Mouse (Mus musculus) MEL-GATA-1-ER (cell line): ENCODE results near the gene Ccser1.

ENCODE experiments used
- DNase-seq: peaks from one replicate; pipeline ENCODE4 v3.0.0-alpha.2; 2012; ENCODE audit warnings: low read depth; ENCODE audit errors: extremely low read depth

Ccser1 gene

DNA sequence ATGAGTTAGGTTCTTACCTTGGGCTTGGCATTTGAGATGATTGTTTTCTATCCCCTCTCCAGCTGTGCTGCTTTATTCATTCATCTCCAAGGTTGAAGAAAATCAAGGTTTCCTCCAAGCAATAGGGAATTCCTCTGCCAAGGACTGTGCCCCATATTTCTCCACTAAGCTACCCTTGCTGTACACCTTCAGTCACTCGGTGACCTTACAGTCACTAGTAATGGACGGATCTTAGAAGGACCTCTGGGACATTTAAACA lies 251.5 kb downstream of the Ccser1 start:
- no peak for DNase-seq

DNA sequence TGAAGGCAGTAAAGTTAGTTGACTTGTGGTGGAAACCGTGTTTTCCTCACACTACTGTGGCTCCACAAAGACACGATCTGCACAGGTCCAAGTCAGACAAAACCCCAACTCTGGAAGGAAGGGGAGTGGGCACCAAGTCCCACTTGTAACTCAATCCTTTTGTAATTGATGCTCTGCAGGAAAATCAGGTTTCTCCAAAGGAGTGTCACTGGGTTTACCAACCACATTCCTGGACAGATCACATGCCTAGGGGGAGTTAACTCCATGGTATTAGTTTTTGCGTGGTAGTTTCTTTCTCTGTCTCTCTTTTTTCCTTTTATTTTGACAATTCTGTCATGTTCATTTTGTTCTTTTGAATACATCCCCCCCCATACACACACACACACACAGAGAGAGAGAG lies 252.0 kb downstream of the Ccser1 start:
- DNase-seq, result no peak

DNA sequence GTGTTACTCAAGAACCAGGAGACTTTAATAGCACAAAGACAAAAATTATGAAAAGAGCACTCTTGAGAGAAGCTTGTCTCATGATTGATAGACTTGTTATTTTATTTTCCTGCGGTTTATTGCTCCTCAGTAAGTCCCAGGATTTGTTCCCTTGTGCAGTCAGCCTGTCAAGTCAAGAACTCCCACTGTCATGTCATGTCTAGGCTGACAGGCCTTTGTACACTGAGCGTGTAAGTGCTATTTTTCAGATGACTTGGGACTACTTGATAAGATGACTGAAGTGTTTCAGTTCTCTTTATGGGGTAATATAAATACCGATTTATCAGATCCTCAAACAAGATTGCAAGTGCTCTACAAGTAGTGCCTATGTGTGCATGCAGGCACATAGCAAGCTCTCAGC lies 252.6 kb downstream of the Ccser1 start:
- no peak for DNase-seq

DNA sequence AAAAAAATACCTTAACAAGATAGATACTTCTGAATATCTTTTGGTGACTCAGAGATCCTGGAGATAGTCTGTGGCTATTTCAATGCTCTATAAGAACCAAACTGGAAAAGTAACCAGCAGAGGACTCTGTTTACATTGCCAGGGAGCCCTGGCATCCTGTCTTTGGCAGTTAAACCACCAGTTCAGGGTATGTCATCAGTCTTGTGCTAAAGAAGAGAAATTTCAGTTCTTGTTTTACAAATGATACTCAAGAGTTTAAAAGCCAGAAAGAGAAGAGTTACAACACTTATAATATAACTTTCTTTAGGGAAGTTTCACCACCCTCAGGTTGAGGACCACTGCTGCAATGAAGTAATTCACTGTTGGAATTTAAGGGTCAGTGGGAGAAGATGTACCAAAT lies 258.0 kb downstream of the Ccser1 start:
- DNase-seq, result no peak

DNA sequence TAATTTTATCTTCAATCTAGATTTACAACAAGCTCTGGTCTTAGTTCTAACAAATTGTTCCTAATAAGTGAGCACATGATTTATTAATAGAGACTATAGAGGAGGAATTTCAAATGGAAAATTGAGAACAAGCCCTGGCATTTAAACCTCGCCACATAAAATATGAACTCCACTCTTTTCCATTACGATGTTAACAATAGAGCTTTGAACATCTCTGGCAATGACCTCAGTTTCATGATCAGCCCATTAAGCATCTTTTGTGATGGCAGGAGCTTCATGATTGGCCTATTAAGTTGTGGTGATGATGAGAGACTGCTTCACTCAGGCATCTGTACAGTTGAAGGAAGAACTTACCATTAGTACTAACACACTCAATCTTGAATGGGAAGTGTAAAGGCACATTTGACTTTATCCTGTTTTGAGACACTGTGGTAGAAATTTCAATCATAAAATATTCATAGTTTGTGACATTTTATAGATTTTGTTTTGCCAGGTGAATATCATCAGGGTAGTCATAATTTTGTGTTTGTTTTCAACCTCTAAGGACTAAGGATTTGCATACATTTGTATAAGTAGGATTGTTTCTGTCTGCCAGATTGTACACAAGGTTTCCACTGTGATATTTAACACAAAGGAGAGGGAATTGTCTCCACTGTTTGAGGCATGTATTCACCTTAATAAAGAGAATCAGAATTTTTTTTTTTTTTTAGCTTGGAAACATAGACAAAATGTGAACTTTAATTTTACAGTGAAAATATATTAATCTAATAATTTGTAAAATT lies 291.4 kb downstream of the Ccser1 start:
- DNase-seq, result no peak

DNA sequence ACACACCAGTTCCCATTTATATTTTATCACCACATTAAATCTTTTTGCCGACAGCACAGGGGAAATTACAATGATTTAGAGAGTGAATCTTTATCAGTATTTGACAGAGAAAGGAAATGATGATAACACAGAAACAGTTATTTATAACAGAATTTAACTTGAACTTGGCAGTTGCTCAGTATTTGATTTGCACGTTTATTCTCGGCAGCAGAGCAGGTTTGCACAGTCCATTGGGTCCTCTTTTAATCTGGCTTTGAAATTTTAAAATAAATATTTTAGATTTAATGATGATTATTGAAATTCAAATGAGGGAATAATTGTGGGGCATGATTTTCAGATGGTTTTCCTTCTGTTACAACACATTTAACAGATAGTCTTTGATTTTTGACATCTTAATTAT lies 305.2 kb downstream of the Ccser1 start:
- no peak for DNase-seq

DNA sequence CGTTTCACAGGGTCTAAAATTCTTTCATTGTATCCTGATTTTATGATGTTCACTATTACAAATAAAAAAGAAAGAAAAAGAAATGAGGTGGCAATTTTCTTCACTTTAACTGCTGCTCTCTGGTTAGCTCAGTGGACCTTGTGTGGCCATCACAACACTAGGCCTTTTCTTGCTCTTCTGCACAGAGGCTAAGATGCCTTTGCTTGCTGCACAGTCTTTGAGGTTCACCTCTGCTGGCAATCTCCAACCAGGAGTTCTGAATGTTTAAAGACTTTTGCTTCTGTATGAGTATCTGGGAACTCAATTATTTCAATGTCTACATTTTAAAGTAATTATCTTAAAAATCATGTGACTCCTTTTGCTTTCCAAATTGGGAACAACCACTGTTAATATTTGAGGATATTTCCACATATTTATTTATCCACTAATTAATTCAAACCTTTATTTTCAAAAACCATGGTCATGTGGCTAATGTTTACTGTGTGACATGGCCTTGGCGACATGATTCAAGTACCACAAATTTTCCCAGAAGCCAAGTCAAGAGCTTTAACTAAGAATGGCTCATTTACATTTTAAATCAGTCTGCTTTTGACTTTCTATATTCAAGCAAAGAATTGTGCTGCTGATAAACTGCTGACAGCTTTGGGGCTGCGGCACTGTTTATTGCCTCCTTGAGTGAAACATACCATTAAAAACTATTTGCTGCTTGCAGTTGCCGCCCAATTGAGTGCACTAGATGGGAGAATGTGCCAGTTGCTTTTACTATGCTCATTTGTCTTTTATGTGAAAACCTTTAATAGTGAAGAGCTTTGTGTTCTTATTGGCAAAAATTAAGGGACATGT lies 312.1 kb downstream of the Ccser1 start:
- no peak for DNase-seq

DNA sequence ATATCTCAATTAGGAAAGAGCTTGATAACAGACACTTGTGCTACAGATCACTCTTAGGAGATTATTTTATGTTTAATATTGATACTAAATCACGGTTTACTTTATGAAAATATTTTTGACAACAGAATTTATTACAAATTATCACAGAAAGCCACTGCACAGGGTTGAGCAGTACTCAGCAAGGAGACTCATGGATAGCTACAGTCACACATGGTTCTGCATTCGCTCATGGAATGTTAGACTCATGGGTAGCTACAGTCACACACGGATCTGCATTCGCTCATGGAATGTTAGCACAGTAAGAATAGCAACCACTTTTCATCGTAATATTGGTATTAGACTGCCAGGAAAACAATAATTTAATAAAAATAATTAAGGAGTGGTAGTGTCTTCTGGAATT lies 313.3 kb downstream of the Ccser1 start:
- DNase-seq, result no peak

DNA sequence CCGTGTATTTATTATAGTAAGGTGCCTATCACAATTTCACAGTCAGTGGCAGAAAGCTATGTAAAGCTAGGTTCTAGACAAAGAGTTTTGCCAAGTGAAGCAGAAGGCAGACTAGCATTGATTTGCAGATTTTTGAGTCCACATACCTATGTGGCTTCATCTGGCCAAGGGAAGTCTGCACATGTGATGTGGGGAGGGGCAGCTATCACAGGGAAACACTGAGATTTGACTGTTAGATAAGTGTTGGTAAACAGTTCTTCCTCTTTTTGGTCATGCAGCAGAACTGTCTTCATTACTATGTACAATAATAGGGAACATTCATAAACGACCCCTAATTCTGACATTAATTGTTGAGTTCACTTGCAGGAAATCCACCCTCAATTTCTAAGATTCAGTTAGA lies 335.2 kb downstream of the Ccser1 start:
- DNase-seq, result no peak

DNA sequence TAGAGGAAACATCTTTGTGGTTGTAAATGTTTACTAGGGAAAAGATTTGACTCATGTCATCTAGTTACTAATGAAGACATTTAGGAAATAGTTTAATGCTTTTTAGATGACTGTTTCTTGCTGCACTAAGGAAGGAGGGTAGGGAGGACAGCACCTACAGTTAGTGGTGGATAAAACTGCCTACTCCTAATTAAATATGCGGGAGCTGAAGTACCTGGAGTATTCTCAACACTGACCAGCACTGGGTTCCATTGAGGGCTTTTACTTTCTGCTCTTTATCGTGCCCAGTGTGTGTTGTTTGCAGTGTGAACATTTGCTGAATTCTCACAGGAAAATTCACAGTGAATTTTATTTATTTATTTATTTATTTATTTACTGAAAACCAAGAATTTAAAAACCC lies 341.5 kb downstream of the Ccser1 start:
- no peak for DNase-seq

DNA sequence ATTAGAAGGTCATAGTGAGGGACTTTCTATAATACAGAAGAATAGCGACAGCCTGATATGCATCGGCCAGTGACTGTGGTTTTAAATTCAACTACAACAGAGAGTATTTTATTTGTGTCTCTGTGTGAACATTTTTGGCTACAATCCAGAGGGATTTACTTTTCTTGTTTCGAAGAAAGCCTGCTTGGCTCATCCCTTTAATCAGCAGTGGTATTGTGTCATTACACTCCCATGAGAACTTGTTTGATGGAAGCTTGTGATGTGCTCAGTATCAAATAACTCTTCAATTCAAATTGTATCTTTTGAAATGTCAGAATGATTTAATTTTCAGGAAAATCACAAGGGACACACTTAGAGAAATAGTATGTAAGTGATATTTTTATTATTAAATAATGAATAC lies 342.0 kb downstream of the Ccser1 start:
- no peak for DNase-seq

DNA sequence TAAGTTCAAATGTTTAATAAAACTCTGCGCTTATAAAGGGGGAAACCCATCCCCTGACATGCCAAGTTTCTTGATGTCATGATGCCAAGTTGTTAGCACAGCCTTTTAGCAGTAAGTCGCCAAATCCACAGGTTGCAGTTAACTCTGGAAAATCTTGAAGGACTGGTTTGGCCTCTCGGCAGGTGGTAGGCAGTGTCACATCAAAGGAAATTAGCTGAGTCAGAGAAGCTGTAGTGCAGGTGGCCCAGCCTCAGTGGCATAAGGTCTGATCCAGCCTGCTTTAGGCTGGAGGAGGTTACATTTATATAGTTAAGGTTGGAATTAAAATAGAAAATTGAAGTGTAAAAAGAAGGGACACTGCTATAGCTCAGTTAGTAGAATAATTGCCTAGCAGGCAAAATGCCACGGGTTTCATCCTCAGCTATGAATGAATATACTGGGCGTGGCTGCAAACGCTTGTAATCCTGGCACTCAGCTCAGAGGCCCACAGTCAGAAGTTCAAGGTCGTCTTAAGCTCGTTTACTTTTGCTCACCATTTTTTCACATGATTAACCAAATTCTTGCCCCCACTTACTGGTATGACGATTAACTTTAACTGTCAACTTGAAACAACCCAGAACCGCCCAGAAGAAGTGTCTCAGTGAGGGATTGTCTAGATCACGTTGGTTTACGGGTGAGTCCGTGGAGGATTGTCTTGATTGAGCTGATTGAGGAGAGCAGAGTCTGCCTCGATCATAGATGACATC lies 343.8 kb downstream of the Ccser1 start:
- no peak for DNase-seq

DNA sequence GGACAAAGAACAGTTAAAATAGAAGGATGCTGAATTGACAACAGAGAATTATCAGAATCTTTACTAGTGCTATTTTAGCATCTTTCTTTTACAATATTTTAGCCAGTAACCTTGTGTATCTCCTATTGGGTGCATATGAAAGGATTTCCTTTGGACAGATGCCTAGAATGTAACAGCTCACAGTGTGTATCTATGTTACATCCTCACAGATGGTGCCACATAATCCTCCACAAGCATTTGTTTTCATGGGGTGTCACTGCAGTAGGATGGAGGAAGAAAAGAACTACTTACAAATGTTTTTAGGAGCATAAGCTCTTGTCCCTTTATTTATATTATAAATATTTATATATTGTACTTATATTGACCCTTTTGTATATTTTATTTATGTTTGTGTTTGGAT lies 360.6 kb downstream of the Ccser1 start:
- no peak for DNase-seq

DNA sequence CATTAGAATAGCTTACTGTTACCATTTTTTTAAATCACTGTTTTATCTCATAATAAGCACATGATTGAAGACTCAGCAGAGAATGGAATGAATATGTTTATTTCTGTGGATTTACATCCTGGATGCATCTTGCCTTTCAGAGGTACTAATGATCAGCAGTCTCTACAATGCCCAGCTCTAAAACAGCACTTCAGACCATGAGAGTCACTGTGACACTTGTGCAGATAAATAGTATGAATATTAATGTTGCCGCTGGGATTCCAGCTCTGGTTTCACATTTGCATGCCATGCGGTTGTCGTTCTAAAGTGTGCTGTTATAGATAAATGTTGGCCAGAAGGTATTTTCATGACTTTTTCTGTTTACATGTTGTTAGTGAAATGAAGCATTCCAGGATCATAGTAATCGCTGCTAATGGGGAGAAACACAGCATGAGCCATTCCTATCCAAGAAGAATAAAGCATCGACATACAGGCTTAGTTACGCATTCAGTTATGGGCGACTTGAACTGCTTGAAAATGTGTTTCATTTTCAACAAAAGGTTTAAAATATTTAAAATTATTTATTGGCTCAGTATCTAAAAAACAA lies 363.4 kb downstream of the Ccser1 start:
- no peak for DNase-seq

DNA sequence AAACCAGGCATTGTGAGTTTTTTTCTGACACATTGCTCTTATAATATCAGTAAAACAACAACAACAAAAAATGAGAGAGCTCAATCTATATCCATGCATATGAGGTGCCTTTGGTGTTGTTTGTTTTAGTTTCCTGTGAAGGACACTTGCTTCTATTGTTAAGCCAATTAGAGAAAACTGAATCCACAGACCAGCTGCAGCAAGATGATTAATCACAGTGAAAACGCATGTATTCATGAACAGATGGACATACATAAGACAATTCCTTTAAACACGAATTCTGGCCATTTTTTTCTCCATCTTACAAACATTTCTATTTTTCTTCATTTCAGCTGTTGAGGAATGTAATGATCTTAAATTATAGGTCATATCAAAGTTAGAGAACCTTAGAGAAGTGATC lies 387.4 kb downstream of the Ccser1 start:
- no peak for DNase-seq

DNA sequence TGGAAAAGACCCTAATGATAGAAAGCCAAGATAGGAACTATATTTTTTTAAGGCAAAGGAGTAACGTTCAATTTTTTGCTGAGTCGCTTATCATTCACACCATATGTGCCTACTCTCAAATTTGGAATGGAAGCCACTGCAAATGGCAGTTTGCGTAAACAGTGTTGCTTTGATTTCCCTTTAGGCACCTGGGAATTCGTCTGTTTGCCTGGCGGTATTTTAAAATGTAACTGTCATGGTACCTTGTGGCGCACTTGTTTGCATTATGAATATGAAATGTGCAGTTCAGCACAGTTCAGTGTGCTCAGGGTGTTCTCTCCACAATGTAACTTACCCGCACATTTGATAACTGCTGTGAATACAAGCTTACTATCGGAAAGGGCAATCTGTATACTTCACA lies 387.8 kb downstream of the Ccser1 start:
- no peak for DNase-seq

DNA sequence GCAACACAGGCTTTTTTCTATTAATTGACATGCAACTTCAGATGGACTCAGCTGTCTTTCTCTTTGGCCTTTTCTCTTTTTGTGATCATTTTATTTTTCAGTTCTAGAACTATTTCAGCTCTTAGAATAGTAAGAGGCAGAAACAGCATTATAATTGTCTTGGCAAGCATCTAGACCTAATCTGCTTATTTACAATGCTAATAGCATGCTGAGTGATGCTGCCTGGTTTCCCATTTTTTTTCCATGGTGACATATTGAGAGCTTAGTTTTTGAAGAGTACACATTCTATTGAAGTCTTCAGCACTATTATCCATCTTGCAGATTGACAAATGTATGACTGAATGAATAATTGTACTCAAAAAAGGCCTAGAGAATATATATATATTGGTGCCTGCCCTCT lies 401.6 kb downstream of the Ccser1 start:
- no peak for DNase-seq

DNA sequence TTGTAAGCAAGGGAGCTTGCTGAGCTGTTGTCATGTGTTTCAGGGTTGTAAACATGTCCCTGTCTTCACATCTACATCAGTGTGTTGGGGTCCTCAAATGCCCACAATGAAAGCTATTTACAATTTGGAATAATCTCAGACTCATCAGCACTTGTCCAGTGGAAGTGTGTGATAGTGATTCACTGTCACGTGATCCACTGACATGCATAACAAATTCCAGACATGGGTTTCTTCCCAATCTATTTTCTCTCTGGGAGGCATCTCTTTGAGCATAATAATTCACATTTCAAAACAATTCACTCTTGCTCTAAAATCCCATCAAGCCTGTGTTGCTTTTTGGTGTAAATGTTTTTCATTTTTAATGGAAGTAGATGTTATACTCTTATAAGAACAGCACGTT lies 408.9 kb downstream of the Ccser1 start:
- DNase-seq, result no peak

DNA sequence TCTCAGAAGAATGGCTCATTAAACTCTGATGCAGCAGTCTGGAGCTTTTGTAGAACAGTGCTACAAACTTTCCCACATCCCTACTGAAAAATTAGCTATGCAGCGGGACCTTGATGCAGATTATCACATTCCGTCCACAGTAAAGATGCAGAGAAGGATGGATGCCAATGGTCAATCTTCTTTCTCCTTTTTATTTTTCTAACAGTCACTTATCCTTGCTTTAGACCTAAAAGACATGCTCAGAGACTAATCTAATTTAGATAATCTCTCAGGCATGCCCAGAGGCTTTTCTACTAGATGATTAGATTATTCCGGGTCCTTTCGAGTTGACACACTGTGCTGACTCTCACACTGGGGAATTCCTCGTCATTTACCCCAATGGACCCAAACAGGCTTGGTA lies 421.8 kb downstream of the Ccser1 start:
- no peak for DNase-seq

DNA sequence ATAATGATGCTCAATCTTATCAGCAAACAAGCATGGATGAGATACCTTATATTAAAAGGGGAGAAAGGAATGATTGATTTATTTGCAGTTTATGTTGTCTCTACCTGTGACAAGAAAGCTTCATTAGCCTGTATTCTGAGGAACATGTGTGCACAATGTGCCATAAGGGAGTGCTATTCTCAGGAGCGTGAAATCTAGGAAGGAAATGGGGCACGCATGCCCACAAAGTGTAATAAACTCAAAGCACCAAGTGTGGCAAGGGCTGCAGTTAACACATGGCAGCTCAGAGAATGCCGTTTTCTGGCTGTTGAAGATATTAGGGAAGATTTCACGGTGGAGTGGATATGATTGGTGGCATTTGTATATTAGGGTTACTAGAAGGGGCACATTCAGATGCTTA lies 434.8 kb downstream of the Ccser1 start:
- no peak for DNase-seq

DNA sequence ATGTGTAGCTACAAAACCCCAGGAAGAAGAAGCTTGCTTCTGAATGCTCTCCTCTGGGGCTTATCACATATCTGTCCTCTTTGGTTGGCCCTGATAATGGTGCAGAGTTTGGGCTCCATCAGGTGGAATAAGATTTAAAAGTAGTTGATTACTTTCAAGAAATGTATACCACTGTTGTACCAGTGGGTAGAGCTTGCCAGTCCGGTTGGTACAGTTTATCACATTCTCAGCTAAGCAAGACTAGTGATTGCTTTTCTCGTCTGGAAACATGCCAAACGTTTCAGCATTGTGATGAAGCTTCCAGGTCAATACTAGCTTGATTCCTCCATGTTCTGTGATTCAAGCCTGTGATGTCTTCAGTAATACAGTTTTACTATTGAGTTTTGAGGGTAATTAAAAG lies 441.6 kb downstream of the Ccser1 start:
- DNase-seq, result no peak

DNA sequence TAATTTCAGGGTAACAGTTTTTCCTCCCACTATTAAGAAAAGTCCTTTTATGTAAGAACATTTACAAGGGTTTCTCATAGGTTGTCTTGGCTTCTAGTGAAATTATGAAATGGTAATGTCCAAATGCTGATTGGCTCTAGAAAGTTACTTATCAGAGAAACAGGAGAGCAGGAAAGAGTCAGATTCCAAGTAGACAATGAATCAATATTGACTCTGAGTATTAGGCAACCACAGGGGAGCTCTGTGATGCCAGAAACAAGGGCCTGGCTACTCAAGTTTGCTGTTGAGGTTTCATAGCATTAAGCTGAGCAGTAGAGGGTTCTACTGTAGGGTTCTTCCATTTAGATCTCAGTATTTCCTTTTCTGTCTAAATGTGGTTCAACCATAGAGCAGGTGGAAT lies 481.3 kb downstream of the Ccser1 start:
- no peak for DNase-seq
